Mouse (Mus musculus) liver, embryonic 16.5 days (tissue): Measurements from ENCODE around the gene Galnt10. TPM values are rescaled to one million over a fixed set of nuclear protein-coding genes. Genes with fewer than 3 reads are reported as not detected.

Experiments used
- ATAC-seq: fragments of 200-750 bp; cut with Nextera tagmentation; 2 replicates; pipeline ENCODE4 v1.8.0; 2017; ENCODE audit warnings: low read depth, mild to moderate bottlenecking, moderate number of reproducible peaks, moderate library complexity
- H3K27ac ChIP-seq: fragments of 300-500 bp; sonication (generic); 2 replicates; pipeline ENCODE4 v1.5.1; 2014; ENCODE audit warnings: mild to moderate bottlenecking, low read length
- H3K27me3 ChIP-seq: fragments of 300-500 bp; sonication (generic); 2 replicates; pipeline ENCODE4 v1.6.1; 2014; ENCODE audit warnings: low read depth, low read length, mixed read lengths; ENCODE audit not compliant: control insufficient read depth, insufficient read depth
- H3K36me3 ChIP-seq: fragments of 300-500 bp; sonication (generic); 2 replicates; pipeline ENCODE4 v1.6.1; 2014; ENCODE audit warnings: mild to moderate bottlenecking; ENCODE audit not compliant: control insufficient read depth, insufficient read depth
- H3K4me1 ChIP-seq: fragments of 300-500 bp; sonication (generic); 2 replicates; pipeline ENCODE4 v1.6.1; 2014; ENCODE audit warnings: low read depth, low read length, mixed read lengths; ENCODE audit not compliant: control insufficient read depth
- H3K4me2 ChIP-seq: fragments of 300-500 bp; sonication (generic); 2 replicates; pipeline ENCODE4 v1.6.1; 2014; ENCODE audit warnings: low read depth, low read length, mixed read lengths
- H3K4me3 ChIP-seq: fragments of 300-500 bp; sonication (generic); 2 replicates; pipeline ENCODE4 v1.5.1; 2014; ENCODE audit warnings: low read depth, mild to moderate bottlenecking, low read length
- H3K9ac ChIP-seq: fragments of 300-500 bp; sonication (generic); 2 replicates; pipeline ENCODE4 v1.6.1; 2014; ENCODE audit warnings: low read depth, low read length
- H3K9me3 ChIP-seq: fragments of 300-500 bp; sonication (generic); replicated peaks from 2 replicates; pipeline ENCODE4 v1.6.1; 2016; ENCODE audit warnings: low read length; ENCODE audit not compliant: control insufficient read depth
- WGBS: fragments of 180-500 bp; shearing (Covaris S2); extraction: QIAGEN DNeasy Blood & Tissue Kit; methylation state at CpG from one replicate; pipeline ENCODE4 v1.1.7; 2014; ENCODE audit not compliant: insufficient replicate concordance; 5-methylcytosine and 5-hydroxymethylcytosine counted together
- polyA plus RNA-seq: library from polyadenylated mRNA; unstranded; fragments of >200 nt; fragmentation: Nextera tagmentation; extraction: Ambion mirVana; gene quantifications from 2 replicates; pipeline ENCODE4 v1.2.1, GENCODE M21; 2015

Galnt10 gene
- polyA plus RNA-seq, 1 experiment from 2014 or later = 26.3 TPM

GRCm38 (mm10) chr11:57801766-57802510 lies 156.7 kb downstream of the Galnt10 start:
- Histone ChIP-seq H3K9ac (peak overlapping the region; percentile 70), H3K27ac (no peak overlapping the region), H3K4me2 (peak overlapping the region; percentile 81), H3K4me1 (peaks cover 16% of the 10 kb centered on the region), H3K36me3 (no peaks in the 10 kb centered on the region), H3K9me3 (no peaks in the 10 kb centered on the region), H3K4me3 (peak overlapping the region; percentile 79), H3K27me3 (peaks cover 15% of the 10 kb centered on the region)
- peak; percentile 37 for ATAC-seq
- under 1% methylated on average over 79 of the region's 85 CpGs for WGBS

- H3K4me1 ChIP-seq = peaks cover 16% of the 10 kb centered on the region
- H3K9ac ChIP-seq = peak overlapping the region; percentile 70
- H3K9me3 ChIP-seq = no peaks in the 10 kb centered on the region
- WGBS = 1% methylated on average over 18 of the region's 18 CpGs
- H3K27me3 ChIP-seq = peaks cover 15% of the 10 kb centered on the region
- H3K4me2 ChIP-seq = peak overlapping the region; percentile 81
- ATAC-seq = no peak
- no peak overlapping the region for H3K27ac ChIP-seq
- peak overlapping the region; percentile 79 for H3K4me3 ChIP-seq
- no peaks in the 10 kb centered on the region for H3K36me3 ChIP-seq
These were observed 157.2 kb downstream of the Galnt10 start for GRCm38 (mm10) chr11:57802511-57802870.

- 38% methylated on average over 3 of the region's 3 CpGs for WGBS
- no peak for ATAC-seq
- no peak overlapping the region for H3K27ac ChIP-seq
These were observed 159.8 kb downstream of the Galnt10 start for GRCm38 (mm10) chr11:57805047-57805446.

GRCm38 (mm10) chr11:57809017-57809731 lies 163.9 kb downstream of the Galnt10 start:
- Histone ChIP-seq H3K9me3 (no peaks in the 10 kb centered on the region), H3K27me3 (no peaks in the 10 kb centered on the region), H3K4me1 (peaks cover 3% of the 10 kb centered on the region; the same call in 1 of the 2 replicates), H3K9ac (no peak overlapping the region), H3K4me2 (no peak overlapping the region), H3K27ac (no peak overlapping the region), H3K4me3 (no peak overlapping the region), H3K36me3 (no peaks in the 10 kb centered on the region)
- no peak for ATAC-seq
- WGBS = 90% methylated on average over 17 of the region's 17 CpGs

More at GRCm38 (mm10) chr11:57805047-57805446, 159.8 kb downstream of the Galnt10 start:
- no peaks in the 10 kb centered on the region for H3K36me3 ChIP-seq
- peaks cover 15% of the 10 kb centered on the region for H3K27me3 ChIP-seq
- peaks cover 16% of the 10 kb centered on the region for H3K4me1 ChIP-seq
- no peak overlapping the region for H3K9ac ChIP-seq
- no peak overlapping the region for H3K4me2 ChIP-seq
- H3K9me3 ChIP-seq = no peaks in the 10 kb centered on the region
- no peak overlapping the region for H3K4me3 ChIP-seq

GRCm38 (mm10) chr11:57809732-57810098 lies 164.5 kb downstream of the Galnt10 start:
- Histone ChIP-seq H3K27ac (no peak overlapping the region), H3K9me3 (no peaks in the 10 kb centered on the region), H3K36me3 (no peaks in the 10 kb centered on the region), H3K4me3 (no peak overlapping the region), H3K27me3 (no peaks in the 10 kb centered on the region), H3K4me2 (no peak overlapping the region), H3K4me1 (peaks cover 3% of the 10 kb centered on the region; the same call in 1 of the 2 replicates), H3K9ac (no peak overlapping the region)
- 83% methylated on average over 8 of the region's 8 CpGs for WGBS
- ATAC-seq = no peak

- peaks cover 3% of the 10 kb centered on the region; the same call in 1 of the 2 replicates for H3K4me1 ChIP-seq
- no peak overlapping the region for H3K27ac ChIP-seq
- no peak for ATAC-seq
- H3K9me3 ChIP-seq = no peaks in the 10 kb centered on the region
- no peaks in the 10 kb centered on the region for H3K36me3 ChIP-seq
- 70% methylated on average over 7 of the region's 7 CpGs for WGBS
- no peak overlapping the region for H3K4me2 ChIP-seq
- no peak overlapping the region for H3K9ac ChIP-seq
- no peak overlapping the region for H3K4me3 ChIP-seq
- H3K27me3 ChIP-seq = no peaks in the 10 kb centered on the region
These were observed 165.8 kb downstream of the Galnt10 start for GRCm38 (mm10) chr11:57811006-57811405.

- Histone ChIP-seq H3K4me1 (peaks cover 3% of the 10 kb centered on the region; the same call in 1 of the 2 replicates), H3K27ac (peak overlapping the region; percentile 66), H3K4me3 (no peak overlapping the region), H3K4me2 (no peak overlapping the region), H3K36me3 (no peaks in the 10 kb centered on the region), H3K9ac (no peak overlapping the region), H3K9me3 (no peaks in the 10 kb centered on the region), H3K27me3 (no peaks in the 10 kb centered on the region)
- WGBS = 75% methylated on average over 8 of the region's 8 CpGs
- peak; percentile 88 for ATAC-seq
These were observed 167.0 kb downstream of the Galnt10 start for GRCm38 (mm10) chr11:57812212-57812611.

GRCm38 (mm10) chr11:57813641-57814040 lies 168.4 kb downstream of the Galnt10 start:
- Histone ChIP-seq H3K4me1 (peaks cover 3% of the 10 kb centered on the region; the same call in 1 of the 2 replicates), H3K4me3 (no peak overlapping the region), H3K36me3 (no peaks in the 10 kb centered on the region), H3K9me3 (no peaks in the 10 kb centered on the region), H3K27me3 (no peaks in the 10 kb centered on the region), H3K9ac (no peak overlapping the region), H3K4me2 (no peak overlapping the region), H3K27ac (no peak overlapping the region)
- 71% methylated on average over 3 of the region's 3 CpGs for WGBS
- ATAC-seq = no peak

- H3K4me3 ChIP-seq = no peak overlapping the region
- H3K27me3 ChIP-seq = no peaks in the 10 kb centered on the region
- 62% methylated on average over 4 of the region's 4 CpGs for WGBS
- H3K36me3 ChIP-seq = no peaks in the 10 kb centered on the region
- no peak for ATAC-seq
- no peak overlapping the region for H3K9ac ChIP-seq
- H3K9me3 ChIP-seq = no peaks in the 10 kb centered on the region
- no peak overlapping the region for H3K4me2 ChIP-seq
- H3K4me1 ChIP-seq = no peaks in the 10 kb centered on the region
- H3K27ac ChIP-seq = no peak overlapping the region
These were observed 172.9 kb downstream of the Galnt10 start for GRCm38 (mm10) chr11:57818189-57818588.
